Mouse (Mus musculus): ENCODE data around the gene Hnrnpul1. TPM values are rescaled to one million over a fixed set of nuclear protein-coding genes. Genes with fewer than 3 reads are reported as not detected.

The Hnrnpul1 gene
- polyA plus RNA-seq, 1 experiment from 2014 or later, result 32.1 TPM

DNA sequence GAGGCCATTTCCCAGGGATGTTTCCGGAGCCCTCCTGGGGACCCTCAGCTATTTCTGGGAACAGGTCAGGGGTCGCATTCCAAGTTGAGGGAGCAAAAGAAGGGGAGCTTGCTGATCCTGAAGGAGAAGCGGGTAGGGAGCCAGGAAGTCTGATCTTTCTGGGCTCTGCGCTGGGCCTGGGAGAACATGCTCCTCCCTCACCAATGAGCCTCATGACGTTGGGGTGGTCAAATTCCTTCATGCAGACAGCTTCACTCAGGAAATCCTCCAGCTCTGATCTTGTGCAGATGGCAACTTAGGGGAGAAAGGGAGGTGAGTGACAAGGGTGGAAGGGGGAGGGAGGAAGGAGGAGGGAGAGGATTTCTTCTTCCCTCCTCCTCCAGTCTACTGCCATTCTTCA lies 9.7 kb upstream of the Hnrnpul1 start:
- Histone ChIP-seq H3K9ac (ENCODE audit: low read depth, low read length) (no peak overlapping the region), H3K4me2 (replicated peaks; ENCODE audit: low read depth) (no peak overlapping the region), H3K4me1 (replicated peaks; ENCODE audit: control insufficient read depth, insufficient read depth, low read length) (no peaks in the 10 kb centered on the region), H3K36me3 (ENCODE audit: control insufficient read depth, insufficient read depth) (peaks cover 35% of the 10 kb centered on the region), H3K4me3 (ENCODE audit: low read depth, low read length) (no peak overlapping the region), H3K27me3 (replicated peaks; ENCODE audit: control insufficient read depth, insufficient read depth, low read length) (no peaks in the 10 kb centered on the region), H3K27ac (ENCODE audit: low read depth, low read length) (peak overlapping the region; percentile 35; the same call in 1 of the 2 replicates), H3K9me3 (ENCODE audit: control insufficient read depth) (no peaks in the 10 kb centered on the region)
- ATAC-seq, result no peak
- 51% methylated on average over 5 of the region's 5 CpGs for WGBS
- TF ChIP-seq CTCF (IDR thresholded peaks at IDR 0.05; ENCODE audit: low read depth), result no peak

- no peaks in the 10 kb centered on the region for H3K27me3 ChIP-seq (replicated peaks; ENCODE audit: control insufficient read depth, insufficient read depth, low read length)
- no peak for TF ChIP-seq CTCF (IDR thresholded peaks at IDR 0.05; ENCODE audit: low read depth)
- no peak for ATAC-seq
- no peak overlapping the region for H3K4me2 ChIP-seq (replicated peaks; ENCODE audit: low read depth)
- H3K4me3 ChIP-seq (ENCODE audit: low read depth, low read length), result no peak overlapping the region
- H3K36me3 ChIP-seq (ENCODE audit: control insufficient read depth, insufficient read depth), result peaks cover 35% of the 10 kb centered on the region
- H3K4me1 ChIP-seq (replicated peaks; ENCODE audit: control insufficient read depth, insufficient read depth, low read length), result no peaks in the 10 kb centered on the region
- H3K9me3 ChIP-seq (ENCODE audit: control insufficient read depth), result no peaks in the 10 kb centered on the region
- peak overlapping the region; percentile 35; the same call in 1 of the 2 replicates for H3K27ac ChIP-seq (ENCODE audit: low read depth, low read length)
- WGBS, result 67% methylated on average over 11 of the region's 11 CpGs
- H3K9ac ChIP-seq (ENCODE audit: low read depth, low read length), result no peak overlapping the region
Observed at GRCm38 (mm10) chr7:25763678-25764077, 9.1 kb upstream of the Hnrnpul1 start.

DNA sequence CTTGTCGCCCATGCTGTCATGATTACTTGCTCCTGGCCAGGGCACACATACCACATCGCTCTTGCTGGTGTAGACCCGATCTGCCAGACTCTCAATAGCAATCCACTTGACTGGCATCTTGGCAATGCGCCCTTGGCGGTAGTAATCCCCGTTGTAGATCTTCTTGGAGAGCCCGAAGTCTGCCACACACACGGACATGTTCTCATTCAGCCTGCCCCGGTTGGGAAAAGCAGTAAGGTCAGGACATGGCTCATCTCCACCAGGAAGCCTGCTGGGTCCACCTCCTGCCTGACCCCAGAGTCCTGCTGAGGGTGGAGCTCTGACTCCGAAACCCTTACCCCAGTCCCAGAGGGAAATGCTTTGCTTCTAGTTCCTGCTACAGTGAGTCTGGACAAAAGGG lies 6.8 kb upstream of the Hnrnpul1 start:
- Histone ChIP-seq H3K27ac (ENCODE audit: low read depth, low read length) (no peak overlapping the region), H3K4me3 (ENCODE audit: low read depth, low read length) (no peak overlapping the region), H3K27me3 (replicated peaks; ENCODE audit: control insufficient read depth, insufficient read depth, low read length) (no peaks in the 10 kb centered on the region), H3K36me3 (ENCODE audit: control insufficient read depth, insufficient read depth) (peaks cover 30% of the 10 kb centered on the region), H3K9ac (ENCODE audit: low read depth, low read length) (no peak overlapping the region), H3K9me3 (ENCODE audit: control insufficient read depth) (no peaks in the 10 kb centered on the region), H3K4me1 (replicated peaks; ENCODE audit: control insufficient read depth, insufficient read depth, low read length) (no peaks in the 10 kb centered on the region), H3K4me2 (replicated peaks; ENCODE audit: low read depth) (no peak overlapping the region)
- ATAC-seq, result no peak
- 83% methylated on average over 10 of the region's 10 CpGs for WGBS
- no peak for TF ChIP-seq CTCF (IDR thresholded peaks at IDR 0.05; ENCODE audit: low read depth)

GRCm38 (mm10) chr7:25756011-25756410 lies 1.5 kb upstream of the Hnrnpul1 start:
- H3K4me2 ChIP-seq (replicated peaks; ENCODE audit: low read depth), result peak overlapping the region; percentile 76
- no peak overlapping the region for H3K9ac ChIP-seq (ENCODE audit: low read depth, low read length)
- peaks cover 16% of the 10 kb centered on the region for H3K36me3 ChIP-seq (ENCODE audit: control insufficient read depth, insufficient read depth)
- H3K27ac ChIP-seq (ENCODE audit: low read depth, low read length), result peak overlapping the region; percentile 99
- H3K27me3 ChIP-seq (replicated peaks; ENCODE audit: control insufficient read depth, insufficient read depth, low read length), result no peaks in the 10 kb centered on the region
- ATAC-seq, result peak; percentile 9
- H3K4me1 ChIP-seq (replicated peaks; ENCODE audit: control insufficient read depth, insufficient read depth, low read length), result peaks cover 9% of the 10 kb centered on the region; the same call in 1 of the 2 replicates
- WGBS, result under 1% methylated on average over 18 of the region's 18 CpGs
- peak overlapping the region; percentile 99 for H3K4me3 ChIP-seq (ENCODE audit: low read depth, low read length)
- no peaks in the 10 kb centered on the region for H3K9me3 ChIP-seq (ENCODE audit: control insufficient read depth)
- peak; percentile 88 for TF ChIP-seq CTCF (IDR thresholded peaks at IDR 0.05; ENCODE audit: low read depth)

GRCm38 (mm10) chr7:25755468-25755833 lies 894 bp upstream of the Hnrnpul1 start:
- peak; percentile 56 for ATAC-seq
- H3K9ac ChIP-seq (ENCODE audit: low read depth, low read length), result peak overlapping the region; percentile 100; the same call in 1 of the 2 replicates
- H3K4me2 ChIP-seq (replicated peaks; ENCODE audit: low read depth), result peak overlapping the region; percentile 76
- H3K4me3 ChIP-seq (ENCODE audit: low read depth, low read length), result peak overlapping the region; percentile 99
- H3K4me1 ChIP-seq (replicated peaks; ENCODE audit: control insufficient read depth, insufficient read depth, low read length), result peaks cover 9% of the 10 kb centered on the region; the same call in 1 of the 2 replicates
- no peaks in the 10 kb centered on the region for H3K9me3 ChIP-seq (ENCODE audit: control insufficient read depth)
- TF ChIP-seq CTCF (IDR thresholded peaks at IDR 0.05; ENCODE audit: low read depth), result no peak
- WGBS, result under 1% methylated on average over 15 of the region's 15 CpGs
- H3K36me3 ChIP-seq (ENCODE audit: control insufficient read depth, insufficient read depth), result peaks cover 14% of the 10 kb centered on the region
- H3K27me3 ChIP-seq (replicated peaks; ENCODE audit: control insufficient read depth, insufficient read depth, low read length), result no peaks in the 10 kb centered on the region
- peak overlapping the region; percentile 99 for H3K27ac ChIP-seq (ENCODE audit: low read depth, low read length)

- Histone ChIP-seq H3K4me2 (replicated peaks; ENCODE audit: low read depth) (peak overlapping the region; percentile 76), H3K36me3 (ENCODE audit: control insufficient read depth, insufficient read depth) (peaks cover 19% of the 10 kb centered on the region), H3K4me3 (ENCODE audit: low read depth, low read length) (peak overlapping the region; percentile 99), H3K9me3 (ENCODE audit: control insufficient read depth) (no peaks in the 10 kb centered on the region), H3K9ac (ENCODE audit: low read depth, low read length) (peak overlapping the region; percentile 100), H3K27me3 (replicated peaks; ENCODE audit: control insufficient read depth, insufficient read depth, low read length) (no peaks in the 10 kb centered on the region), H3K27ac (ENCODE audit: low read depth, low read length) (peak overlapping the region; percentile 99), H3K4me1 (replicated peaks; ENCODE audit: control insufficient read depth, insufficient read depth, low read length) (peaks cover 9% of the 10 kb centered on the region; the same call in 1 of the 2 replicates)
- TF ChIP-seq CTCF (IDR thresholded peaks at IDR 0.05; ENCODE audit: low read depth), result peak; percentile 69
- no peak for ATAC-seq
- WGBS, result under 1% methylated on average over 30 of the region's 30 CpGs
Observed at GRCm38 (mm10) chr7:25754439-25754737, 169 bp downstream of the Hnrnpul1 start.
